Mouse (Mus musculus) neural tube, embryonic 13.5 days (tissue): Measurements from ENCODE around the gene Arl2. TPM values are rescaled to one million over a fixed set of nuclear protein-coding genes. Genes with fewer than 3 reads are reported as not detected.

Experiments used
- ATAC-seq: fragments of 200-750 bp; cut with Nextera tagmentation; 2 replicates; pipeline ENCODE4 v1.8.0; 2017; ENCODE audit warnings: low read depth, mild to moderate bottlenecking, moderate TSS enrichment, moderate library complexity
- H3K27ac ChIP-seq: fragments of 300-500 bp; sonication (generic); replicated peaks from 2 replicates; pipeline ENCODE4 v1.5.1; 2015; ENCODE audit warnings: moderate library complexity, mild to moderate bottlenecking, inconsistent platforms
- H3K27me3 ChIP-seq: fragments of 300-500 bp; sonication (generic); 2 replicates; pipeline ENCODE4 v1.6.1; 2015; ENCODE audit warnings: mild to moderate bottlenecking, inconsistent platforms
- H3K36me3 ChIP-seq: fragments of 300-500 bp; sonication (generic); 2 replicates; pipeline ENCODE4 v1.6.1; 2015; ENCODE audit warnings: mild to moderate bottlenecking, inconsistent platforms
- H3K4me1 ChIP-seq: fragments of 300-500 bp; sonication (generic); replicated peaks from 2 replicates; pipeline ENCODE4 v1.6.1; 2015; ENCODE audit warnings: inconsistent platforms
- H3K4me2 ChIP-seq: fragments of 300-500 bp; sonication (generic); 2 replicates; pipeline ENCODE4 v1.6.1; 2015; ENCODE audit warnings: inconsistent platforms, mild to moderate bottlenecking, moderate library complexity
- H3K4me3 ChIP-seq: fragments of 300-500 bp; sonication (generic); 2 replicates; pipeline ENCODE4 v1.5.1; 2015; ENCODE audit warnings: mild to moderate bottlenecking, inconsistent platforms
- H3K9ac ChIP-seq: fragments of 300-500 bp; sonication (generic); 2 replicates; pipeline ENCODE4 v1.6.1; 2015; ENCODE audit warnings: moderate library complexity, mild to moderate bottlenecking, inconsistent platforms
- H3K9me3 ChIP-seq: fragments of 300-500 bp; sonication (generic); 2 replicates; pipeline ENCODE4 v1.6.1; 2016; ENCODE audit warnings: inconsistent platforms
- WGBS: fragments of 180-500 bp; shearing (Covaris S2); methylation state at CpG from one replicate; pipeline ENCODE4 v1.1.7; 2015; 5-methylcytosine and 5-hydroxymethylcytosine counted together
- polyA plus RNA-seq: library from polyadenylated mRNA; unstranded; fragments of >200 nt; fragmentation: Nextera tagmentation; extraction: Ambion mirVana; gene quantifications from 2 replicates; pipeline ENCODE4 v1.2.1, GENCODE M21; 2015

Gene Arl2
- 111 and 126 TPM in 2 replicates for polyA plus RNA-seq

DNA sequence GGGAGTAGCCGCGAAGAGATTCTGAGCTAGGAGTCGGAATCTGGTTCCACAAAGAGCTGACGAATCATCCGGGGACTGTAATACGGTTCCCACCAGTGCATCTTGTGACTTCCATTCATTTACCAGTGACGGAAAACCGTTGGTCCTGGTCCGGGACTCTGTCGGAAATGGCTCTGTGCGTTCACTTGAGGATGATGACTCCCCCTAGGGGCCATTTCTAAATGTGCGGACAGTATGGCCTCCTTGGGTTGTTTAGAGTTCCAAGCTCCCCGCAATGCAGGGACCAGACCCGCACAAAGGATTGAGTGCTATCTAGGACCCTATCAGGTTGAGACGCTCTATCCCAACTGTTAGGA, at the start of gene Arl2:
Gene Arl2 (minus strand): TSS at position 155 of the 356 bp plus-strand sequence.
- peaks cover 18% of the 10 kb centered on the region for H3K36me3 ChIP-seq
- under 1% methylated on average over 15 of the region's 15 CpGs for WGBS

DNA sequence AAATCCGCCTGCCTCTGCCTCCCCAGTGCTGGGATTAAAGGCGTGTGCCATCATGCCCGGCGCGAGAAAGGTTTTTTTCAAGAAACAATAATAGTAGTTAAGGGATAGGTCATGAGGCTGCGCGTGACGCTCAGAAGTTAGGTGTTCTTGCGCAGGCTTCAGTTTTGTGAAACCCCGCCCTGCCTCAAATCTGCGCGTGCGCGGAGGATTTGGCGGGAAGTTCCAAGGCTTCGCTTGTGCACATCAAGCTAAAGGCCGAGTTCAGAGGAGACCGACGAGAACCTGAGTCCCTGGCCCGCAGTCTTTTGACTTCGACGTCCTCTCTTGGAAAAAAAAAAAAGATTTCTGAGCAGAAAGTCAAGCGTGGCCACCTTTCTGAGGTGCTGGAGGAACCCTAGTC, 42.8 kb upstream of the Arl2 start, which contains the start of gene Majin:
Gene Majin (plus strand): TSS at position 258 of the 400 bp plus-strand sequence.
- H3K27ac ChIP-seq: no peak within 1 kb of the TSS
- H3K36me3 ChIP-seq: no peaks in the 10 kb centered on the region
- H3K9me3 ChIP-seq: no peaks in the 10 kb centered on the region; the same call in 1 of the 2 replicates
- 90% methylated on average over 23 of the region's 23 CpGs for WGBS
- ATAC-seq: no peak
- no peak within 1 kb of the TSS for H3K4me2 ChIP-seq
- no peak within 1 kb of the TSS for H3K9ac ChIP-seq
- H3K4me3 ChIP-seq: no peak within 1 kb of the TSS
- H3K4me1 ChIP-seq: no peaks in the 10 kb centered on the region
- no peaks in the 10 kb centered on the region for H3K27me3 ChIP-seq

More for the DNA sequence above, at the start of gene Arl2:
- peak; percentile 82 for ATAC-seq
- H3K4me3 ChIP-seq: peak within 1 kb of the TSS; percentile 60
- 0 out of 2 replicates have a peak, but pooled peaks cover 8% of the 10 kb centered on the region for H3K9me3 ChIP-seq
- H3K27ac ChIP-seq: peak within 1 kb of the TSS; percentile 96
- H3K27me3 ChIP-seq: no peaks in the 10 kb centered on the region
- H3K9ac ChIP-seq: peak within 1 kb of the TSS; percentile 84
- peak within 1 kb of the TSS; percentile 79 for H3K4me2 ChIP-seq
- H3K4me1 ChIP-seq: peaks cover 19% of the 10 kb centered on the region

DNA sequence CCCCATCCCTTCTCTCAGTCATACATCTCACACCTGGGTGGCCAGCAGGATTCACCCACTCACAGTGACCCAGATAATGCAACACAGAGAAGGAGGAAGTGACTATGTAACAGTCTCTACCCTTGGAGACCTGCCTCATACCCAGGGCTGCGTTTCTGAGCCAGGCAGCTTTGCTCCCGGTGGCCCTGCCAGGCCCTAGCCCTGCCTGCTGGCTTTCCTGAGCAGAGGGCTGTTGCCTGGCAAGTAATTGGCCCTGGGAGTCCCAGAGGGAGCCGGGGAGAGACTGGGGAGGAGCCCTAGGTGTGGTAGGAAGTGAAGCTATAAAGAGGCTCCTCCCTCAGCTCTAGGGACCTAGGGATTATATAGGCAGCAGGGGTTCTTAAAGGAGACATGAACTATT, 41.2 kb upstream of the Arl2 start:
- H3K9me3 ChIP-seq: no peaks in the 10 kb centered on the region; the same call in 1 of the 2 replicates
- no peak for ATAC-seq
- H3K4me3 ChIP-seq: no peak overlapping the region
- H3K4me1 ChIP-seq: no peaks in the 10 kb centered on the region
- no peak overlapping the region for H3K4me2 ChIP-seq
- H3K9ac ChIP-seq: no peak overlapping the region
- H3K36me3 ChIP-seq: no peaks in the 10 kb centered on the region
- H3K27ac ChIP-seq: no peak overlapping the region
- WGBS: 14% methylated on average over 3 of the region's 3 CpGs
- no peaks in the 10 kb centered on the region for H3K27me3 ChIP-seq

DNA sequence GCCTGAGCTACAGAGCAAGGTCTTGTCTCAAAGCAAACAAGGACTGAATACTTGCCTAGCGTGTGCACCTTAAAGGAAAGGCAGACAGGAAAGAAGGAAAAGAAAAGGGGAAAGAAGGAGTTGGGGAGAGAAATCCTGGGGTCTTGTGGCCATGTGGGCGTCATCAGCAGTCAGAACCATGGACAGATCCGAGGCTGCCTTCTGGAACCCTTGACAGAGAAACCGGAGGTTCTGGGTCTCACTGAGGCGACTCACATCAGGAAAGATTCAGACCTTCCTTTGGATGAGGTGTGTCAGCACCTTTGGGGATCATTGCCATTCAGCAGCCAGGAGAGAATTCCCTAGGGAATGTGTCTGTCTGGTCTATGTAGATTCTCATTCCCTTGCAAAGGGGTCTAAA, 40.3 kb upstream of the Arl2 start:
- H3K36me3 ChIP-seq: no peaks in the 10 kb centered on the region
- H3K27ac ChIP-seq: no peak overlapping the region
- H3K27me3 ChIP-seq: no peaks in the 10 kb centered on the region
- H3K9ac ChIP-seq: no peak overlapping the region
- H3K4me1 ChIP-seq: no peaks in the 10 kb centered on the region
- no peak overlapping the region for H3K4me2 ChIP-seq
- no peak for ATAC-seq
- H3K9me3 ChIP-seq: no peaks in the 10 kb centered on the region; the same call in 1 of the 2 replicates
- WGBS: 31% methylated on average over 5 of the region's 5 CpGs
- H3K4me3 ChIP-seq: no peak overlapping the region

DNA sequence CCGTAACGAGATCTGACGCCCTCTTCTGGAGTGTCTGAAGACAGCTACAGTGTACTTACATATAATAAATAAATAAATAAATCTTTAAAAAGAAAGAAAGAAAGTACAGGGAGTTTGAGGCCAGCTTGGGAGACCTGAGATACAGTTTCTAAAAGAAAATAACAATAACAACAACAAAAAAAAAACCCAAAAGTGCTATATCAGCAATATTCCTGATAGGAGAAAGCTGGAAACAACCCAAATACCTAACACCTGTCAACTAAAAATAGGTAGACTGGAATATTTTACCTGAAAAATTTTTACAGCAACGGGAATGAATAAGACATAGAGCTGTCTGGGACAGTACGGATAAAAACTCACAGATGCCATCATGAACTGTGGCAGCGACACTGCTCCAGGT, 37.4 kb upstream of the Arl2 start:
- Histone ChIP-seq H3K4me2 (no peak overlapping the region), H3K4me3 (no peak overlapping the region), H3K9me3 (no peaks in the 10 kb centered on the region; the same call in 1 of the 2 replicates), H3K9ac (no peak overlapping the region), H3K36me3 (no peaks in the 10 kb centered on the region), H3K4me1 (no peaks in the 10 kb centered on the region), H3K27me3 (no peaks in the 10 kb centered on the region), H3K27ac (no peak overlapping the region)
- 85% methylated on average over 6 of the region's 6 CpGs for whole genome bisulfite sequencing
- ATAC-seq: no peak

DNA sequence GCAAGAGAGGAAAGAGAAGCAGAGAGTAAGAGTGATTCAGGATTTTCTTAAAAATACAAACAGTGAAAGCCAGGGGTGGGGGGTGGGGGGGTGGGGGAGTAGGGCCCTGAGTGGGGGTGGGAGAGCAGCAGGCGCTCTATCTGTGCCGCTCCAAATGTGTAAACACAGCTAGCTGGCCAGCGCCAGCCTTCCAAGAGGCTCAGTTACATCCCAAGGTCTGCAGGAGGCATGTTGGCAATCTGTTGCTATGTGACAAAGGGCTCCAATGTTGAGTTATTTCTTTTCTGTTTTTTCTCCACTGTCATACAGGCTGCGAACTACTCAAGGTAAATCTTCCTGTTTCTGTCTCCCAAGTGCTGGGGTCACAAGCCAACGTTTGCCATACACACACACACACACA, 33.4 kb upstream of the Arl2 start:
- Histone ChIP-seq H3K9me3 (no peaks in the 10 kb centered on the region; the same call in 1 of the 2 replicates), H3K4me2 (no peak overlapping the region), H3K4me1 (no peaks in the 10 kb centered on the region), H3K27me3 (no peaks in the 10 kb centered on the region), H3K4me3 (no peak overlapping the region), H3K36me3 (no peaks in the 10 kb centered on the region), H3K9ac (no peak overlapping the region), H3K27ac (no peak overlapping the region)
- ATAC-seq: no peak
- WGBS: 45% methylated on average over 5 of the region's 5 CpGs

DNA sequence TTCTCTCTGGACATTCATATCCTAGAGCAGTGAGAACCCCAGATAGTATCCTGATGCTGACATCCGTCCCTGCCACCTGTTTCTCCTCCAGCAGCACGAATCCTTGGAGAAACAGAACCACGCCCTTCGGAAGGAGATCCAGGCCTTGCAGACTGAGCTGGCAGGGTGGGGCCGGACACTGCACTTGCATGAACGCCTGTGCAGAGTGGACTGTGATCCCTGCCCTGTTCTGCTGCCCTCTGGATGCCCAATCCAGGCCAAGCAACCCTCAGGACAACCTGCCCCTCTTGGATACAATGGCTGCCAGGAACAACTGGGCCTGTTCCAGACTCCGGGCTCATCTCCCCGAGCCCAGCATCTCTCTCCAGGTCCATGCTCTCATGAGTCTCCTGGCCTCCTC, 29.9 kb upstream of the Arl2 start:
- Histone ChIP-seq H3K27ac (no peak overlapping the region), H3K9ac (no peak overlapping the region), H3K4me1 (no peaks in the 10 kb centered on the region), H3K36me3 (no peaks in the 10 kb centered on the region), H3K4me3 (no peak overlapping the region), H3K4me2 (no peak overlapping the region), H3K27me3 (no peaks in the 10 kb centered on the region), H3K9me3 (no peaks in the 10 kb centered on the region)
- 85% methylated on average over 8 of the region's 8 CpGs for WGBS
- no peak for ATAC-seq

DNA sequence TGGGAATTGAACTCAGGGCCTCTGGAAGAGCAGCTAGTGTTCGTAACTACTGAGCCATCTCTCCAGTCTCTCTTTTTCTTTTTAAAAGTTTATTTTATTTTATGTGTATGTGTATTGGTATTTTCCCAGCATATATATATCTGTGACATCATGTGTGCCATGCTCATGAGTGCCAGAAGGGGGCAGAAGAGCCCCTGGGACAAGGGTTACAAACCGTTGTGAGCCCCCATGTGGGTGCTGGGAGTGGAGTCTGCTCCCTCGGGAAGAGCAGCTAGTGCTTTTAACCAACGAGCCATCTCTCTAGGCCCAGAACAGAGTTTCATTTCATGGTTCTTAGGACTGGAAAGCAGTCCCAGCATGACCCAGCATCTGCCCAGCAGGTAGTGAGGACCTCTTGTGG, 25.4 kb upstream of the Arl2 start:
- Histone ChIP-seq H3K9me3 (no peaks in the 10 kb centered on the region), H3K9ac (no peak overlapping the region), H3K4me3 (no peak overlapping the region), H3K27me3 (no peaks in the 10 kb centered on the region), H3K36me3 (no peaks in the 10 kb centered on the region), H3K4me2 (no peak overlapping the region), H3K4me1 (no peaks in the 10 kb centered on the region), H3K27ac (no peak overlapping the region)
- WGBS: 72% methylated on average over 4 of the region's 4 CpGs
- ATAC-seq: no peak

DNA sequence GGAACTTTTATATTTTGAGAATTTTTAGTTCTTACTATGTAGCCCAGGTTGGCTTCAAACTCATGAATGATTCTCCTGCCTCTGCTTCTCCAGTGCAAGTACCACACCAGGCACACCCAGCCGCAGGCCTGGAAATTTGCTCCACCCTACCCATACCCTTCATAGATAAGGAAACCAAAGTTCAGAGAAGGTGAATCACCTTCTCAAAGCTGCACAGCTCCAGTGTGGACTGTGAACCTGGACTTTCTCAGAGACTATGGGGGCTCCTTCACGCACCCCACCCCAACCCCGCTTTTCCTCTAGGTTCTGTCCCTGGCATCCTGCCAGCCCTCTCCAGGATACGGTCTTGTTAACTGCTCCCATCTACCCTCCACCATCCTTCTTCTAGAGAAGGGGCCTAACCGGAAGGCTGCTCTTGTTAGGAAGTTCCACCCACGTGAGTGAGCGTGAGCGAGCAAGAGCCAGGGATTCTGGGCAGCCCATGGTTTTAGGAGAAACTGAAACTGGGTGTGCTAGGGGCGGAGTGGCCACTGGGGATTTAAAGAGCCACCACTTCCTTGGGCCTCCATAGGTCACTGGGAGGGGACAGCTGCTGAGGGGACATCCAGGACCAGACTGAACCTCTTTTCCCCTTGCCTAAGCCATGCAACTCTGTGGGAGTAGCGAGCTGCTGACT, 22.7 kb upstream of the Arl2 start:
- Histone ChIP-seq H3K27me3 (no peaks in the 10 kb centered on the region), H3K9ac (no peak overlapping the region), H3K9me3 (no peaks in the 10 kb centered on the region), H3K4me2 (no peak overlapping the region), H3K4me3 (no peak overlapping the region), H3K36me3 (no peaks in the 10 kb centered on the region), H3K27ac (no peak overlapping the region), H3K4me1 (no peaks in the 10 kb centered on the region)
- WGBS: 75% methylated on average over 10 of the region's 10 CpGs
- ATAC-seq: no peak

DNA sequence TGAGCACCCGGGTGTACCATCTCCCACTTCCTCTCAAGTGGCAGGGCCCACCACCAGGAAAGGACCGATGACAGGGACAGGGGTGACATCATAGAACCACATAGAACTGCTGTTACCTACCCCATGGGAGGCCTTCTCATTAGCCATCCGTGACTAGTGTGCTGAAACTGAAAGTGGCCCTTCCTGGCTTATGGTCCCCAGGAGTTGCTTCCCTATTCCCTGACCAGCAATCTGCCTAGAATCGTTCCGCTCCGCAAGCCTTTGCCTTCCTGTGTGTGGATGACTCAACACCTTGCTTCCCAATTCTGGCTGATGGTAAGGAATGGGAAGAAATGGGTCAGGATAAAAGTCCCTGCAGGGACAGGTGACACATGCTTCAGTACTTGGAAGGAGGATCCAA, 15.9 kb upstream of the Arl2 start:
- Histone ChIP-seq H3K9ac (no peak overlapping the region), H3K36me3 (no peaks in the 10 kb centered on the region), H3K27ac (no peak overlapping the region; the same call in 1 of the 2 replicates), H3K9me3 (no peaks in the 10 kb centered on the region), H3K4me1 (no peaks in the 10 kb centered on the region), H3K27me3 (no peaks in the 10 kb centered on the region), H3K4me3 (no peak overlapping the region), H3K4me2 (no peak overlapping the region)
- WGBS: 64% methylated on average over 6 of the region's 6 CpGs
- ATAC-seq: no peak

DNA sequence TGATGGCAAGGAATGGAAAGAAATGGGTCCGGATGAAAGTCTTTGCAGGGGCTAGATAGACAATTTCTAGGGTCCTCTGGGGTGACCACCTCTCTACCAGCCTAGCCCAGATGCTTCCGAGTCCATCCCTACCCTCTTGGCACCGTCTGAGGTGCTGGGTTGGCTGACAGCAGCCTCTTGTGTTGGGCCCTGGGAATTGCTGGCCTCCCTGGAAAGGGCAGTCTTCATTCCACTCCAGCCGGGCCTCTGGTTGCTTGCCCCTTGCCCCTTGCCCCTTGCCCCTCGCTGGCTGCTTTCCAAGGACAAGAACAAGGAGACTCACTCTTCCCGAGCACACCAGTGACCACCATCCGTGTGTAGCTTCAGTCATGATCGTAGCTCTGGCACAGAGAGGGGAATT, 15.0 kb upstream of the Arl2 start:
- no peak overlapping the region for H3K27ac ChIP-seq
- 61% methylated on average over 8 of the region's 8 CpGs for WGBS
- no peaks in the 10 kb centered on the region for H3K9me3 ChIP-seq
- H3K4me2 ChIP-seq: no peak overlapping the region
- no peak overlapping the region for H3K4me3 ChIP-seq
- H3K27me3 ChIP-seq: no peaks in the 10 kb centered on the region
- H3K36me3 ChIP-seq: no peaks in the 10 kb centered on the region
- H3K4me1 ChIP-seq: no peaks in the 10 kb centered on the region
- ATAC-seq: no peak
- no peak overlapping the region for H3K9ac ChIP-seq

DNA sequence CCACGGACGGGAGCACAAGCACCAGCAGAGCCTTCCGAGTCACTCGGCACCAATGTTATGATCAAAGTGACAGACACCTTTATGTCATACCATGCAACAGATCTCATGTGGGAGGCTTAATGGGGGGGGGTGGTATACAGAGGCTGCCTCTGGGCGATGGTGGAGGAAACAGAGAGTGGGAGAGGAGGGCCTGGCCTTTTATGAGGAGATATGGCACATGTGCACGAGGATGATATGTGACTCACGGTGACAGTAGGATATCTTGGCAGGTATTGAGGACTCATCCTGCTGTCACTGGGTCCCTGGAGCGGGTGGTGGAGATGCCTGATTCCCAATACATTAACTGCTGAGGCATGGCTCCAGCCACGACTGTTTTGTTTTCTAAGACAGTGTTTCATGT, 13.8 kb upstream of the Arl2 start:
- Histone ChIP-seq H3K9me3 (no peaks in the 10 kb centered on the region), H3K4me1 (no peaks in the 10 kb centered on the region), H3K4me2 (no peak overlapping the region), H3K27me3 (no peaks in the 10 kb centered on the region), H3K9ac (no peak overlapping the region), H3K4me3 (no peak overlapping the region), H3K27ac (no peak overlapping the region), H3K36me3 (no peaks in the 10 kb centered on the region)
- WGBS: 87% methylated on average over 9 of the region's 9 CpGs
- ATAC-seq: no peak

DNA sequence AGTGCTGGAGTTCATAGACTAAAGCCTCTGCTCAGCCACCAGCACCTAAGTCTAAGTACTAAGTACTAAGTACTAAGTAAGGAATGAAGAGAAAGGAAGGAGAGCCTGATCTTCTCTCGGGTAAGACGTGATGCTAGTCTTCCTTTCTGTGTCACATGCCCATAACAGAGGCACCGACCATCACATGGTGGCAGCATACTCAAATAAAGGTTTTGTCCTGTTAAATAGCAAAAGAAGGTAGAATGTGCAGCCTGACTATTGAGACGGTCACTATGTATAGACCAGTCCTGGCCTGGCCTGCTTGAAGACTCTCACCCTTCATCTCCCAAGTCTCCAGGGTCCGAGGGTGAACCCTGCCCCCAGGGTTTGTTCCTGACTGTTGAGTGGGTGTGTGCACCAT, 3.5 kb upstream of the Arl2 start:
- H3K36me3 ChIP-seq: no peaks in the 10 kb centered on the region
- no peak for ATAC-seq
- no peak overlapping the region for H3K27ac ChIP-seq

More for the DNA sequence above, 3.5 kb upstream of the Arl2 start:
- Histone ChIP-seq H3K9ac (no peak overlapping the region), H3K4me3 (no peak overlapping the region), H3K4me1 (peaks cover 13% of the 10 kb centered on the region), H3K27me3 (no peaks in the 10 kb centered on the region; the same call in 1 of the 2 replicates), H3K4me2 (no peak overlapping the region), H3K9me3 (0 out of 2 replicates have a peak, but pooled peaks cover 8% of the 10 kb centered on the region)
- WGBS: 79% methylated on average over 5 of the region's 5 CpGs
